Mouse (Mus musculus) splenic B cell, adult 2 months (primary cell): ENCODE results near the gene Mrps10.
"Not testable (repeated sequence)": the region's sequence is repeated elsewhere in the genome, so short reads cannot be mapped to it uniquely, and the experiment has no call there.

ENCODE experiments used
- DNase-seq: peaks from one replicate; pipeline ENCODE4 v3.0.0-alpha.2; 2011; ENCODE audit warnings: low read depth, low spot score
- H3K27me3 ChIP-seq: 2 replicates; pipeline ENCODE4 v1.6.1; 2012; ENCODE audit warnings: mild to moderate bottlenecking, low read length, moderate library complexity, mixed read lengths; ENCODE audit not compliant: control insufficient read depth, poor library complexity, insufficient read depth, severe bottlenecking
- H3K36me3 ChIP-seq: 2 replicates; pipeline ENCODE4 v1.6.1; 2012; ENCODE audit warnings: mild to moderate bottlenecking, low read length, moderate library complexity, mixed read lengths; ENCODE audit not compliant: control insufficient read depth, poor library complexity, insufficient read depth, severe bottlenecking

The Mrps10 gene

GRCm38 (mm10) chr17:47400451-47400850, 31.8 kb downstream of the Mrps10 start, which contains the start of gene Guca1a:
Gene Guca1a (minus strand): TSS chr17:47400584.
- Histone ChIP-seq H3K36me3 (no peaks in the 10 kb centered on the region), H3K27me3 (no peaks in the 10 kb centered on the region)
- DNase-seq = no peak

- no peaks in the 10 kb centered on the region for H3K27me3 ChIP-seq
- no peak for DNase-seq
Observed at GRCm38 (mm10) chr17:47407717-47408557, 39.2 kb downstream of the Mrps10 start.

DNA sequence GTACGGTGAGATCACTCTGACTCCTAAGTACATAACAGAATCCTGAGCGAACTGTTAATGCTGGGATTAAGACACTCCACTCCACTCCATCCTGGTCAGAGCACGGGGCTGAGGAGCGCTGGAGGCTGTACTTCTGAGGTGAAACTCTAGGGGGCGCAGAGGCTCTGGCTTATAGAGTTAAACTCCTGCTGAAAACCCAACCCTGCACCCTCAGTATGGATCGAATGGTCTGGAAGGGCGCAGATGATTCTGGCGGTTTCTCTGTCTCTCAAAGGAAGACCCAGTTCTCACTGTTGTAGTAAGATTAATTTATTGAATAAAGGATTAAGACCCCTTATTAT, 39.8 kb downstream of the Mrps10 start:
- H3K36me3 ChIP-seq = no peaks in the 10 kb centered on the region
- H3K27me3 ChIP-seq = no peaks in the 10 kb centered on the region
- DNase-seq = peak; percentile 65

More at GRCm38 (mm10) chr17:47407717-47408557, 39.2 kb downstream of the Mrps10 start:
- no peaks in the 10 kb centered on the region for H3K36me3 ChIP-seq

GRCm38 (mm10) chr17:47409897-47410861, 41.5 kb downstream of the Mrps10 start:
- not testable (repeated sequence) for DNase-seq, H3K27me3 ChIP-seq

DNA sequence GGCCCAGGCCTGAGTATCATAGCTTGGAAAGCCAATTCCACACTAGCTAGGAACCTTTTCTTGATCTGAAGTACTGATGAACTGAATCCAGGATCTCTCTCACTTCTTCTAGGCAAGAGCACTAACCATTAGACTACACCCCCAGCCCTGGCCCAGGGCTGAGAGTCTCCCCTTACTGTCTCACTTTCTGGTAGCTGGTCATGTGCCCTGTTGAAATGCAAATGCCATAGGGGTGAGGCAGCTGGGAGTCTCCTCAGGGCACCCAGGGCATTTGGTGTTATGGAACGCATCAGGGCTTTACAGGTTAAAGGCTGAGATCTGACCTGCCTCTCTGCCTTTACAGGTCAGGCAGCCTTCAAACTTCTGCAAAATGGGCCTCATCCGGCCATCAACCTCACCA, 51.5 kb downstream of the Mrps10 start:
- Histone ChIP-seq H3K27me3 (no peaks in the 10 kb centered on the region), H3K36me3 (no peaks in the 10 kb centered on the region)
- DNase-seq = no peak

More at GRCm38 (mm10) chr17:47409897-47410861, 41.5 kb downstream of the Mrps10 start:
- H3K36me3 ChIP-seq = not testable (repeated sequence)

- Histone ChIP-seq H3K27me3 (no peaks in the 10 kb centered on the region), H3K36me3 (no peaks in the 10 kb centered on the region)
- DNase-seq = no peak
Observed at GRCm38 (mm10) chr17:47421566-47421965, 52.9 kb downstream of the Mrps10 start.

DNA sequence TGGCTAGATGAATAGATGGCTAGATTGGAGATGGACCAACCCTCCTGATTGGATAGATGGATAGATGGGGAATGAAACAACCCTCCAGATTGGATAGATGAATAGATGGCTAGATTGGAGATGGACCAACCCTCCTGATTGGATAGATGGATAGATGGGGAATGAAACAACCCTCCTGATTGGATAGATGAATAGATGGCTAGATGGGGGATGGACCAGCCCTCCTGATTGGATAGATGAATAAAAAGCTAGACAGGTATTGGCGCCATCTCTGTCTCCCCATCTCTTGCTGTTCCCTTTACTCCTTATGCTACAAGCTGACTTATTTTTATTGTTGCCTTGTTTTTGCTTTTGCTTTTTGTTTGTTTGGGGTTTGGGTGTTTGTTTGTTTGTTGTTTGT, 53.9 kb downstream of the Mrps10 start:
- DNase-seq, H3K27me3 ChIP-seq, H3K36me3 ChIP-seq: not testable (repeated sequence)

DNA sequence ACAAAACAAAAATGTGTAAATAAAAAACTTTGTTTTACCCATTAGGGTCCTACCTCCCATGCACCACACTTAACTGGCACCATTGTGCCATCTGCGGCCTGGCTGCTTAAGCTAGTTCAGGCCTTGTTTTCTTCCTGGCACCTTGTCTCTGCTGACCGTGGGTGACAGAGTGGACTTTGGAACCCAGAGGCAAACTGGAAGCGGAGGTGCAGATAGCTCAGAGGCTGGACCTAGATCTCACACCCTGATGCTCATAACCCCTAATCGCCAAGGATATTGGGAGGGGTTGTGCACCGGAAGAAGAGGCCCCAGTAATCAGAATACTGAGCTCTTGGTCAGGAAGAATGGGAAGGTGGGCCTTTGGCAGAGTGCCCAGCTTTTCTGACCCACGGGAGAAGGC, 55.5 kb downstream of the Mrps10 start:
- Histone ChIP-seq H3K36me3 (no peaks in the 10 kb centered on the region), H3K27me3 (no peaks in the 10 kb centered on the region)
- no peak for DNase-seq

DNA sequence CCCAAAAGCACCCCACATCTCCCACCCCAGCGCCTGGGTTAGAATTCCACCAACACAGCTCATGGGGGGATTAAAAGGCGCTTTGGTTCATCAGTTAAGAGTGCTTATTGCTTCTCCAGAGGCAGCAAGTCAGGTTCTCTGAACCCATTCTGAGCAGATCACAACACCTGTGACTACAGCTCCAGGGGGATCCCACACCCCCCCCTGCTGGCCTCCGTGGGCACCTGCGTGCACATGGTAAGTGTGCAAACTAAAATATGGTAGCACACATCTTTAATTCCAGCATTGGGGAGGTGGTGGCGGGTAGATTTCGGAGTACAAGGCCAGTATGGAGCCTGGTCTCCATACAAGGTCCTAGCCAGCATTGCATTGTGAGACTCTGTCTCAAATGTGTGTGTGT, 58.6 kb downstream of the Mrps10 start:
- DNase-seq = no peak
- Histone ChIP-seq H3K36me3 (no peaks in the 10 kb centered on the region), H3K27me3 (no peaks in the 10 kb centered on the region)

- no peaks in the 10 kb centered on the region for H3K27me3 ChIP-seq
- DNase-seq = no peak
- no peaks in the 10 kb centered on the region for H3K36me3 ChIP-seq
Observed at GRCm38 (mm10) chr17:47428831-47429304, 60.2 kb downstream of the Mrps10 start.

DNA sequence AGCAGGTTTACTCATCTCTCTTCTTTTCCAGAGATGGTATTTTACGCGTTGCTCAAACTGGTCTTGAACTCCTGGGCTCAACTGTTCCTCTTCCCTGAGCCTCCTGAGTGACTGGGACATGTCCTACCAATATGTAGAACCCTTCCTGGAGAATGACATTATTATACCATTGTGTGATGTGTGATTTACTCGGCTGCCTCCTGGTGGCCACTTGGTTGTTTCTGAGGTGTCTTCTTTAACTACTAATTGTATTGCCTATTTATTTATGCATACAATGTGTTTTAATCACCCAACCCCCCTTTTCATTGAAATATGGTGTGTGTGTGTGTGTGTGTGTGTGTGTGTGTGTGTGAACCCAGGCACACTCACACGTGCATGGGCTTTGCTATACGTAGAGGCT, 62.1 kb downstream of the Mrps10 start:
- no peak for DNase-seq
- H3K27me3 ChIP-seq = no peaks in the 10 kb centered on the region
- no peaks in the 10 kb centered on the region for H3K36me3 ChIP-seq
